Mouse (Mus musculus) heart, embryonic 15.5 days (tissue): ENCODE data around the gene Tph2. TPM values are rescaled to one million over a fixed set of nuclear protein-coding genes. Genes with fewer than 3 reads are reported as not detected.

Source experiments
- ATAC-seq: fragments of 200-750 bp; cut with Nextera tagmentation; replicated peaks from 2 replicates; pipeline ENCODE4 v1.8.0; 2017; ENCODE audit warnings: low read depth, moderate TSS enrichment; ENCODE audit not compliant: insufficient number of reproducible peaks, insufficient read depth, low FRiP score
- H3K27ac ChIP-seq: fragments of 300-500 bp; sonication (generic); 2 replicates; pipeline ENCODE4 v1.5.1; 2015; ENCODE audit warnings: mild to moderate bottlenecking, inconsistent platforms
- H3K27me3 ChIP-seq: fragments of 300-500 bp; sonication (generic); 2 replicates; pipeline ENCODE4 v1.6.1; 2015; ENCODE audit warnings: inconsistent platforms
- H3K36me3 ChIP-seq: fragments of 300-500 bp; sonication (generic); 2 replicates; pipeline ENCODE4 v1.6.1; 2015; ENCODE audit warnings: mild to moderate bottlenecking, inconsistent platforms
- H3K4me1 ChIP-seq: fragments of 300-500 bp; sonication (generic); replicated peaks from 2 replicates; pipeline ENCODE4 v1.6.1; 2015; ENCODE audit warnings: inconsistent platforms
- H3K4me2 ChIP-seq: fragments of 300-500 bp; sonication (generic); 2 replicates; pipeline ENCODE4 v1.6.1; 2015; ENCODE audit warnings: inconsistent platforms, mild to moderate bottlenecking, moderate library complexity
- H3K4me3 ChIP-seq: fragments of 300-500 bp; sonication (generic); 2 replicates; pipeline ENCODE4 v1.5.1; 2015; ENCODE audit warnings: mild to moderate bottlenecking, inconsistent platforms
- H3K9ac ChIP-seq: fragments of 300-500 bp; sonication (generic); 2 replicates; pipeline ENCODE4 v1.6.1; 2015; ENCODE audit warnings: mild to moderate bottlenecking, inconsistent platforms
- H3K9me3 ChIP-seq: fragments of 300-500 bp; sonication (generic); replicated peaks from 2 replicates; pipeline ENCODE4 v1.6.1; 2016; ENCODE audit warnings: inconsistent platforms
- WGBS: fragments of 180-500 bp; shearing (Covaris S2); methylation state at CpG from one replicate; pipeline ENCODE4 v1.1.7; 2015; ENCODE audit warnings: mixed read lengths; 5-methylcytosine and 5-hydroxymethylcytosine counted together
- polyA plus RNA-seq: library from polyadenylated mRNA; unstranded; fragments of >200 nt; fragmentation: Nextera tagmentation; extraction: Ambion mirVana; gene quantifications from 2 replicates; pipeline ENCODE4 v1.2.1, GENCODE M21; 2015

Tph2 gene
- polyA plus RNA-seq, 1 experiment from 2014 or later = not detected

DNA sequence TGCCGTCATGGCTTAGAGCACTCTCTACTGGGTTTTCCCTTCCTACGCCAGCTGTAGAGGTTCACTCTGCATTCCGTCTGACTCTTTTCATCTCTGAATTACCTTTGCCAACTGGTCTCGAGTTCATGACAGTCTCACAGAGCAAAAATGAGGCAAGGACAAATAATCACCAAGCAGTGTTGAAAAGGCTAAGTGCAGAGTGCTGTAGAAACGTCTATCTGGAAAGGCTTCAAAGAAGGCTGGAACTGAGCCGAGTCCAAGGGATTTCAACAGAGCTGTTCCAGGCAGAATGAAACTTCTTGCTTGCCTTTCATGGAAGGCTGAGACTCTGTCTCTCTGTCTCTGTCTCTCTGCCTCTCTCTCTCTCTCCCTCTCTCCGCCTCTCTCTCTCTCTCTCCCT is 47.8 kb downstream of the Tph2 start:
- H3K9ac ChIP-seq = no peak overlapping the region
- H3K27me3 ChIP-seq = no peaks in the 10 kb centered on the region
- no peak overlapping the region for H3K4me2 ChIP-seq
- H3K27ac ChIP-seq = no peak overlapping the region
- no peak overlapping the region for H3K4me3 ChIP-seq
- 53% methylated on average over 7 of the region's 7 CpGs for WGBS
- ATAC-seq = no peak
- H3K36me3 ChIP-seq = no peaks in the 10 kb centered on the region
- no peaks in the 10 kb centered on the region for H3K4me1 ChIP-seq
- H3K9me3 ChIP-seq = no peaks in the 10 kb centered on the region

DNA sequence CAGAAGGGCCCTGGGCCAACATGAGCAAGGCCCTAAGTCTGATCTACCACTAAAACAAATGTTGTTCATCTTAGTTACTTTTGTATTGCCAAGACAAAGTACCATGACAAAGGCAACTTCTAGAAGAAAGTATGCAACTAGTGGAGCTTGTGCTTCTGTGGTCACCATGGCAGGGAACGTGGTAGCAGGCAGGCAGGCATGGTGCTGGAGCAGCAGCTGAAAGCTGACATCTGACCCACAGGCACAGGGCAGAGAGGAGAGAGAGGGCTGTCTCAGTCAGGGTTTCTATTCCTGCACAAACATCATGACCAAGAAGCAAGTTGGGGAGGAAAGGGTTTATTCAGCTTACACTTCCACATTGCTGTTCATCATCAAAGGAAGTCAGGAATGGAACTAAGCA is 56.9 kb downstream of the Tph2 start:
- Histone ChIP-seq H3K4me3 (no peak overlapping the region), H3K9ac (no peak overlapping the region), H3K4me2 (no peak overlapping the region), H3K9me3 (no peaks in the 10 kb centered on the region), H3K27me3 (no peaks in the 10 kb centered on the region), H3K4me1 (no peaks in the 10 kb centered on the region), H3K27ac (no peak overlapping the region), H3K36me3 (no peaks in the 10 kb centered on the region)
- 59% methylated on average over 1 of the region's 1 CpGs for WGBS
- no peak for ATAC-seq

- WGBS = 36% methylated on average over 5 of the region's 5 CpGs
- Histone ChIP-seq H3K9ac (no peak overlapping the region), H3K4me3 (no peak overlapping the region), H3K27me3 (no peaks in the 10 kb centered on the region), H3K9me3 (no peaks in the 10 kb centered on the region), H3K4me1 (no peaks in the 10 kb centered on the region), H3K27ac (no peak overlapping the region), H3K36me3 (no peaks in the 10 kb centered on the region), H3K4me2 (no peak overlapping the region)
- ATAC-seq = no peak
Measured at GRCm38 (mm10) chr10:115125550-115125949, 59.3 kb downstream of the Tph2 start.

DNA sequence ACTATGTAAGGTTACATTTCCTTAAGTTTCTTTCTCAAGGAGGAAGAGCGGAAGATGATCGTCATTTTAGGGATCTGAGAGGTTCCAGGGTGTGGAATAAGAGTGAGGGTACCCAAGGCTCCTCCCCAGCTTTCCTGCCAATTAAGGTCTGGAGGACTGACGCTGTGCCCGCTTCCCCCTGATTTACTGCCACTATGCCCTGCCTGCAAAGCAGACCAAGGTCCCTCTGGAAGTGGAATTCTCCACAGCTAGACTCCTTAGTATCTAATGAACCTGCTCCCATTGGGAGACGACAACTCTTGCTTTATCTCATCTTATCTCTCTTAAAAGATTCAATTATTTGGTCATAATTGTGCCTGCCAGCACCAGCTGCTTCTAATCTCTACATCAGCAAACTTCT is 59.8 kb downstream of the Tph2 start:
- Histone ChIP-seq H3K4me3 (no peak overlapping the region), H3K27ac (no peak overlapping the region), H3K27me3 (no peaks in the 10 kb centered on the region), H3K9me3 (no peaks in the 10 kb centered on the region), H3K9ac (no peak overlapping the region), H3K36me3 (no peaks in the 10 kb centered on the region), H3K4me1 (no peaks in the 10 kb centered on the region), H3K4me2 (no peak overlapping the region)
- WGBS = 67% methylated on average over 5 of the region's 5 CpGs
- ATAC-seq = no peak

DNA sequence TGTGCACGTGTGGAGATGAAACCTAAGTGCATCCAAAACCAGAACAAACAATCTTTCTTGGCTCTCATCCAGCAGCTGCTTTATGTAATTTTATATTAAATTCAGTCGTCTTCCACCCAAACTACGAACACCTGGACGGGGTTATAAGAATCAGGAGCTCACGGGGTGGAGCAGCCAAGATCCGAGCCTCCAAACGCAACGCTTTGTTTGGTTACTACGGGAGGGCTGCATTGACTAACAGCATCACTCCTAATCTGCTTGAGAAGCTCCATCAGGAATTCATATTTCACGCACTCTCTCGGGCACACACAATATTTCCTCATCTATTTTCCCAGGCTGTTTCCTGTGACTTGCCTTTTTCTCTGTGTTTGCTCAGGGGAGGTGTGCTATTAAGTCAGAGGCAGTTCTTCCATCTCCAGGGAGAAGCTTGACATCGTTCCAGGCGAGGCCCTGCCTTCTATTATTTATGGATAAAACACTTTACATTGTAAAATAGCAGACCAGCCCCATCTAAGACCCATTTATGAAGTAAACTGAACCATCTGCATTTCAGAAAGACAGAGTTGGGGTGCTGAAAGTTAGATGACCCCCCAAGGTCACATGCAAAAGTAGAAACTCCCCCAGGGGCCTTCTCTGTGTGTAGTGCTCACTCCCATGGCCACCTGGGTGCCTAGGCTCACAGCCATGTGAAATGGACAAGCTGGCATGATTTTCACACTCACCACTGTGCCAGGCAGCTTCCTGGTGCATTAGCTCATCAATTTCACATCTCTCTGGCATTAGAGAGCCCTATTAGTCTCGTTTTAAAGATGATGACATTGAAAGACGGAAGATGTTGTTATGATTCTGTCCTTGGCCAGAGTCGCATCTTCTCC is 76.9 kb downstream of the Tph2 start:
- no peak for ATAC-seq
- Histone ChIP-seq H3K27me3 (no peaks in the 10 kb centered on the region), H3K36me3 (no peaks in the 10 kb centered on the region), H3K4me1 (no peaks in the 10 kb centered on the region), H3K9me3 (no peaks in the 10 kb centered on the region), H3K9ac (no peak overlapping the region), H3K27ac (no peak overlapping the region), H3K4me3 (no peak overlapping the region), H3K4me2 (no peak overlapping the region)
- WGBS = 69% methylated on average over 16 of the region's 16 CpGs

DNA sequence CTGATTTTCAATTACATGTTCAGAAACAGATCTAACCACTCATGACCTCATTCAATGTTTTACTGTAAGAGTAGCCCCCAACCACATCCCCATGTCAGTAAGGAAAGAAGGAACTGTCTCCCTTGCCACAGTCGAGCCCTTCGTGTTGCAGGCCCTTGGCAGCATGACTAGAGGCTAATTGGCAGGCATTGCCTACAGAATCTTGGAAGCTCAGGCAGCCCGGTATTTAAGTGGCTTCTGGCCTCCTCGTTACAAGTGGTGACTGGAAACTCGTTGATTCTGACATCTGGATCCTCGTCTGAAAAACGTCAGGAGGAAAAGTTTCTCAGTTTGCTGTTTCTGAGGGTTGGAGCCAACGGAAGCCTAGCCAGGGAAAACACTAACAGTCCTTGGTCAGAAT is 80.6 kb downstream of the Tph2 start:
- 44% methylated on average over 8 of the region's 8 CpGs for WGBS
- no peak overlapping the region for H3K4me3 ChIP-seq
- no peak overlapping the region for H3K9ac ChIP-seq
- H3K9me3 ChIP-seq = no peaks in the 10 kb centered on the region
- H3K27me3 ChIP-seq = no peaks in the 10 kb centered on the region
- no peak for ATAC-seq
- H3K4me2 ChIP-seq = no peak overlapping the region
- no peaks in the 10 kb centered on the region for H3K4me1 ChIP-seq
- no peak overlapping the region for H3K27ac ChIP-seq
- no peaks in the 10 kb centered on the region for H3K36me3 ChIP-seq

DNA sequence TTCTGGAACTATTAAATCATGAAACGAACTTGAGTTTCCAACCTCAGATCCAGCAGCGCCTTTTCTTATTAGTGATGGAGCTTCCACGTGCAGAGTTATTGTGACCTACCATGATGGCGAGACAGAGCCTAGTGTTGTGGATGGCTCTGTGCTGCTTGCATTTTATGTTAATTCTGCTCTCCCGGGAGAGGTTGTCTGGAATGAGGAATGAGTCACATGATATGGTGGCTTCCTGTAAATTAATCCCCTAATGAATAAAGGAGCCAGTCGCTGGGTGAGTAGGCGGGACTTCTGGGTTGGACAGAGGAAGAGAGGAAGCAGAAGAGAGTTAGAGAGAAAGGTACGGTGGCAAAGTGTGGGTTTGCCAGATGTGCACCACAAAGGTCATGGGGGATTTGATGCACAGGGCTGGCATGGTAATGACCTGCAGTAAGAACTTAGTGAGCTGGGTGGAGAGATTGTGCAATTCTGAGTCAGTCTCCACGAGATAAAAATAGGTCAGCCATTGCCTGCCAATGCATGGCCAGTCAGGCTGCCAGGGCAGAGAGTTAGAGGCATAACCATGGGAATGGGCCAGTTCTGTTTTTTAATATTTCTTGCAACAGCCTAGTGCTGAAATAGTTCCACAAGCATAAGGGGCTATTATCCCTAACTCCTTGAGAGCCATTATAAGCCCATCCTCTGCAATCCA is 84.8 kb downstream of the Tph2 start:
- Histone ChIP-seq H3K27ac (no peak overlapping the region), H3K27me3 (no peaks in the 10 kb centered on the region), H3K4me2 (no peak overlapping the region), H3K4me1 (no peaks in the 10 kb centered on the region), H3K9me3 (no peaks in the 10 kb centered on the region), H3K36me3 (no peaks in the 10 kb centered on the region), H3K4me3 (no peak overlapping the region), H3K9ac (no peak overlapping the region)
- WGBS = 70% methylated on average over 9 of the region's 9 CpGs
- no peak for ATAC-seq

GRCm38 (mm10) chr10:115097163-115097562 is 87.7 kb downstream of the Tph2 start:
- Histone ChIP-seq H3K4me3 (no peak overlapping the region), H3K36me3 (no peaks in the 10 kb centered on the region), H3K9ac (no peak overlapping the region), H3K27ac (no peak overlapping the region), H3K9me3 (no peaks in the 10 kb centered on the region), H3K4me1 (no peaks in the 10 kb centered on the region), H3K27me3 (no peaks in the 10 kb centered on the region), H3K4me2 (no peak overlapping the region)
- whole genome bisulfite sequencing = 14% methylated on average over 5 of the region's 5 CpGs
- no peak for ATAC-seq

- H3K9me3 ChIP-seq = no peaks in the 10 kb centered on the region
- H3K27ac ChIP-seq = no peak overlapping the region
- H3K9ac ChIP-seq = no peak overlapping the region
- H3K4me1 ChIP-seq = no peaks in the 10 kb centered on the region
- H3K36me3 ChIP-seq = no peaks in the 10 kb centered on the region
- no peaks in the 10 kb centered on the region for H3K27me3 ChIP-seq
- H3K4me3 ChIP-seq = no peak overlapping the region
- no peak for ATAC-seq
- no peak overlapping the region for H3K4me2 ChIP-seq
- 61% methylated on average over 1 of the region's 1 CpGs for WGBS
Measured at GRCm38 (mm10) chr10:115096191-115096590, 88.6 kb downstream of the Tph2 start.

- WGBS = 54% methylated on average over 3 of the region's 3 CpGs
- no peaks in the 10 kb centered on the region for H3K27me3 ChIP-seq
Measured at GRCm38 (mm10) chr10:115078232-115078631, 106.6 kb downstream of the Tph2 start.

GRCm38 (mm10) chr10:115069123-115069911 is 115.5 kb downstream of the Tph2 start:
- H3K36me3 ChIP-seq = no peaks in the 10 kb centered on the region
- H3K9ac ChIP-seq = no peak overlapping the region
- no peak overlapping the region for H3K4me2 ChIP-seq
- ATAC-seq = no peak
- no peaks in the 10 kb centered on the region for H3K9me3 ChIP-seq
- H3K4me1 ChIP-seq = no peaks in the 10 kb centered on the region
- no peak overlapping the region for H3K4me3 ChIP-seq
- H3K27me3 ChIP-seq = no peaks in the 10 kb centered on the region
- H3K27ac ChIP-seq = no peak overlapping the region
- 79% methylated on average over 8 of the region's 8 CpGs for WGBS

More at GRCm38 (mm10) chr10:115078232-115078631, 106.6 kb downstream of the Tph2 start:
- H3K9me3 ChIP-seq = no peaks in the 10 kb centered on the region
- no peak overlapping the region for H3K27ac ChIP-seq
- no peak overlapping the region for H3K9ac ChIP-seq
- ATAC-seq = no peak
- no peak overlapping the region for H3K4me3 ChIP-seq
- no peaks in the 10 kb centered on the region for H3K4me1 ChIP-seq
- no peaks in the 10 kb centered on the region for H3K36me3 ChIP-seq
- no peak overlapping the region for H3K4me2 ChIP-seq
